Mouse (Mus musculus) brain, embryonic 14.5 days (tissue): ENCODE results near the gene Rpl10a.

Experiments used
- CTCF ChIP-seq: fragments of 200-500 bp; IDR thresholded peaks from 2 replicates; pipeline ENCODE4 v1.5.1; 2012; ENCODE audit warnings: inconsistent platforms, mild to moderate bottlenecking, moderate library complexity, borderline replicate concordance; ENCODE audit not compliant: insufficient read depth, insufficient read length; ENCODE audit errors: extremely low read depth
- POLR2A ChIP-seq: fragments of 200-500 bp; IDR thresholded peaks from 2 replicates; pipeline ENCODE4 v1.6.1; 2012; ENCODE audit warnings: mild to moderate bottlenecking, inconsistent platforms, borderline replicate concordance; ENCODE audit not compliant: poor library complexity, insufficient read depth, insufficient read length, severe bottlenecking; ENCODE audit errors: extremely low read depth

GRCm38 (mm10) chr17:28290671-28291070 is 37.6 kb upstream of the Rpl10a start:
- TF ChIP-seq CTCF (no peak), POLR2A (no peak)
